Mouse (Mus musculus) olfactory bulb, adult 2 months (tissue): Measurements from ENCODE around the gene Lsm4.

ENCODE experiments used
- CTCF ChIP-seq: fragments of 200-500 bp; IDR thresholded peaks from 2 replicates; pipeline ENCODE4 v1.5.1; 2012; ENCODE audit warnings: low read depth, mild to moderate bottlenecking, low read length, moderate library complexity; ENCODE audit not compliant: insufficient read depth
- POLR2A ChIP-seq: fragments of 200-500 bp; IDR thresholded peaks from 2 replicates; pipeline ENCODE4 v1.6.1; 2012; ENCODE audit warnings: mild to moderate bottlenecking, low read depth, low read length, moderate library complexity; ENCODE audit not compliant: insufficient read depth

GRCm38 (mm10) chr8:70689892-70690390 lies 16.9 kb downstream of the Lsm4 start:
- TF ChIP-seq POLR2A (no peak), CTCF (no peak)
